ENCODE assay signal across 17 mouse cellular contexts in the genomic region with DNA sequence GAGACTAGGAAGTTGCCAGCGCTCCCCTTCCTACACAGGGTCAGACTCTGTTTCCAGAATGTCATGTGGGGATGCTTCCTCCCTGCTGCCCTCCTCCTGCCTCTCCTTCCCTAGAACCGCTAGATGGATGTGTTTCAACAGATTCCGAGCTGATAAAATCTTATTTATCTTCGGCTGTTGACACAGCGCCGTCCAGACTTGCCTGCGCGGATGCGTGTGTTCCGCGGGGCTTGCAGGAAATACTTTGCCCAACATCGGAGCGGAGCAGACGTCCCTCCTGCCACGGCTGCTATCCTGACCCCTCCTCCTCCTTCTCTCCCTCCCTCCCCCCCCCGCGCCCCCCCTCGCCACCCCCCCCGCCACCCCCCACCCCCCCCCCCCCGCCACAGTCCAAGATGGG. TPM values are rescaled to one million over a fixed set of nuclear protein-coding genes. Genes with fewer than 3 reads are reported as not detected.
DNase-seq lines count a peak whose midpoint lies in the region; ATAC-seq and TF ChIP-seq lines count a peak whose summit lies in the region.
"Had no signal": no experiment of that assay in that cellular context is flagged by ENCODE, and none has a peak within 500 bp of the region (broad histone marks: within the 10 kb centered on the region; RNA-seq: fewer than 3 reads in every experiment).

No protein-coding gene starts in this region.

- no peaks in the 10 kb centered on the region for H3K4me1 ChIP-seq in ES-Bruce4 (ENCODE audit: control insufficient read depth, insufficient read depth, low read length)
- H3K4me1 ChIP-seq in embryonic facial prominence, embryonic 12.5 days = peaks cover 5% of the 10 kb centered on the region; the same call in 1 of the 2 replicates
- no peaks in the 10 kb centered on the region for H3K4me1 ChIP-seq in midbrain, embryonic 11.5 days (ENCODE audit: control insufficient read depth, insufficient read depth, low read length)
- no peaks in the 10 kb centered on the region for H3K4me1 ChIP-seq in intestine, embryonic 16.5 days (ENCODE audit: control insufficient read depth, insufficient read depth, low read length)
- H3K4me1 ChIP-seq: liver, embryonic 12.5 days had no signal

- H3K9me3 ChIP-seq in ES-Bruce4 (replicated peaks; ENCODE audit: control insufficient read depth, insufficient read depth, low read length, poor library complexity, severe bottlenecking) = no peaks in the 10 kb centered on the region
- H3K9me3 ChIP-seq in embryonic facial prominence, embryonic 12.5 days = no peaks in the 10 kb centered on the region
- H3K9me3 ChIP-seq in midbrain, embryonic 11.5 days (ENCODE audit: control insufficient read depth, low read length) = no peaks in the 10 kb centered on the region
- no peaks in the 10 kb centered on the region for H3K9me3 ChIP-seq in intestine, embryonic 16.5 days (ENCODE audit: control insufficient read depth, low read length)
- H3K9me3 ChIP-seq: liver, embryonic 12.5 days; stomach, embryonic 15.5 days had no signal

- H3K4me3 ChIP-seq in ES-Bruce4 (ENCODE audit: low read depth, low read length) = peak overlapping the region; percentile 40; the same call in 1 of the 2 replicates
- H3K4me3 ChIP-seq in embryonic facial prominence, embryonic 12.5 days = no peak overlapping the region
- H3K4me3 ChIP-seq in midbrain, embryonic 11.5 days (ENCODE audit: low read depth, low read length) = no peak overlapping the region
- no peak overlapping the region for H3K4me3 ChIP-seq in intestine, embryonic 16.5 days (ENCODE audit: low read length)
- H3K4me3 ChIP-seq: liver, embryonic 12.5 days; stomach, embryonic 15.5 days had no signal

- H3K27ac ChIP-seq in ES-Bruce4 (ENCODE audit: insufficient read depth, low read length) = no peak overlapping the region
- no peak overlapping the region for H3K27ac ChIP-seq in embryonic facial prominence, embryonic 12.5 days
- H3K27ac ChIP-seq in midbrain, embryonic 11.5 days (ENCODE audit: low read depth, low read length) = no peak overlapping the region
- no peak overlapping the region for H3K27ac ChIP-seq in intestine, embryonic 16.5 days (ENCODE audit: low read length)
- H3K27ac ChIP-seq: liver, embryonic 12.5 days; stomach, embryonic 15.5 days had no signal

- 2% methylated on average over 15 of the region's 20 CpGs for WGBS in embryonic facial prominence, embryonic 12.5 days
- WGBS in midbrain, embryonic 11.5 days = 2% methylated on average over 15 of the region's 20 CpGs
- WGBS in intestine, embryonic 16.5 days = 1% methylated on average over 15 of the region's 20 CpGs

- no peaks in the 10 kb centered on the region for H3K36me3 ChIP-seq in ES-Bruce4 (ENCODE audit: control insufficient read depth, insufficient read depth, low read length, poor library complexity, severe bottlenecking)
- H3K36me3 ChIP-seq in embryonic facial prominence, embryonic 12.5 days = no peaks in the 10 kb centered on the region
- no peaks in the 10 kb centered on the region for H3K36me3 ChIP-seq in midbrain, embryonic 11.5 days (ENCODE audit: control insufficient read depth, insufficient read depth, low read length)
- no peaks in the 10 kb centered on the region for H3K36me3 ChIP-seq in intestine, embryonic 16.5 days (ENCODE audit: control insufficient read depth, insufficient read depth, low read length)
- H3K36me3 ChIP-seq: liver, embryonic 12.5 days; stomach, embryonic 15.5 days had no signal

- intact Hi-C loops in left cerebral cortex, postnatal 4 days (cut with DNase I) = no loop called here

- peak; percentile 31 for DNase-seq in forelimb bud, embryonic 11.5 days (ENCODE audit: low read depth, low spot score)
- peak; percentile 87 for DNase-seq in midbrain, embryonic 11.5 days (ENCODE audit: low spot score, missing footprints)
- no peak for DNase-seq in ovary, postnatal 10 days (ENCODE audit: low spot score)
- DNase-seq in lung, postnatal 25 days (ENCODE audit: low spot score) = no peak
- no peak for DNase-seq in left cerebral cortex, postnatal 4 days
- DNase-seq: cerebellum, adult 11-12 months; gastrocnemius, postnatal 25 days had no signal

- ATAC-seq in embryonic facial prominence, embryonic 12.5 days (ENCODE audit: insufficient number of reproducible peaks, insufficient read depth, low FRiP score, low TSS enrichment) = no peak
- no peak for ATAC-seq in midbrain, embryonic 11.5 days (ENCODE audit: low FRiP score)
- ATAC-seq in intestine, embryonic 16.5 days = no peak
- ATAC-seq: inflammation-experienced regulatory T-cells, adult 6 months; Patski had no signal

- no peak for TF ChIP-seq POLR2A in ES-Bruce4 (IDR thresholded peaks at IDR 0.05; ENCODE audit: insufficient read depth, low read length)

- H3K27me3 ChIP-seq in ES-Bruce4 (ENCODE audit: control insufficient read depth, insufficient read depth, low read length, poor library complexity, severe bottlenecking) = peaks cover 1% of the 10 kb centered on the region; the same call in 1 of the 2 replicates
- peaks cover 48% of the 10 kb centered on the region for H3K27me3 ChIP-seq in embryonic facial prominence, embryonic 12.5 days
- peaks cover 24% of the 10 kb centered on the region for H3K27me3 ChIP-seq in midbrain, embryonic 11.5 days (ENCODE audit: control insufficient read depth, insufficient read depth, low read length)
- peaks cover 12% of the 10 kb centered on the region for H3K27me3 ChIP-seq in intestine, embryonic 16.5 days (replicated peaks; ENCODE audit: control insufficient read depth, insufficient read depth, low read length)
- H3K27me3 ChIP-seq: Patski had no signal

- TF ChIP-seq CTCF in ES-Bruce4 (IDR thresholded peaks at IDR 0.05; ENCODE audit: low read depth, low read length) = no peak

- H3K4me2 ChIP-seq in embryonic facial prominence, embryonic 12.5 days (replicated peaks) = peak overlapping the region; percentile 29
- 0 out of 2 replicates have a peak overlapping the region, but pooled peaks have one; percentile 14 for H3K4me2 ChIP-seq in midbrain, embryonic 11.5 days
- no peak overlapping the region for H3K4me2 ChIP-seq in intestine, embryonic 16.5 days (ENCODE audit: low read depth, low read length)
- H3K4me2 ChIP-seq: liver, embryonic 12.5 days; stomach, embryonic 15.5 days had no signal

- TF ChIP-seq EP300 in ES-Bruce4 (IDR thresholded peaks at IDR 0.05; ENCODE audit: insufficient read depth, low read depth, low read length) = no peak

- no peak overlapping the region for H3K9ac ChIP-seq in ES-Bruce4 (ENCODE audit: low read depth, poor library complexity, severe bottlenecking)
- no peak overlapping the region for H3K9ac ChIP-seq in embryonic facial prominence, embryonic 12.5 days
- H3K9ac ChIP-seq in midbrain, embryonic 11.5 days (ENCODE audit: low read length) = no peak overlapping the region
- no peak overlapping the region for H3K9ac ChIP-seq in intestine, embryonic 16.5 days (ENCODE audit: low read depth, low read length)
- H3K9ac ChIP-seq: liver, embryonic 12.5 days; stomach, embryonic 15.5 days had no signal

RNA-seq across cellular contexts. Expression of gene Ccdc27, which starts 29.0 kb away (rescaled TPM):
- polyA plus RNA-seq in ES-Bruce4 (2011; ENCODE audit: insufficient read depth, insufficient read length, low read depth, missing spikeins) = not detected in 2 replicates
- not detected in 2 replicates for polyA plus RNA-seq in embryonic facial prominence, embryonic 12.5 days (2016; fragmentation: Nextera tagmentation; extraction: Ambion mirVana)
- not detected in 2 replicates for polyA plus RNA-seq in midbrain, embryonic 11.5 days (2014; fragmentation: Nextera tagmentation; extraction: Ambion mirVana)
- not detected in 2 replicates for polyA plus RNA-seq in intestine, embryonic 16.5 days (2015; fragmentation: Nextera tagmentation; extraction: Ambion mirVana)
- under 1 TPM; 0.22 to 0.30 TPM for total RNA-seq in left cerebral cortex, postnatal 4 days (2021)
- total RNA-seq: adrenal gland, adult 2 months; gastrocnemius, postnatal 25 days had no signal
- polyA plus RNA-seq: adrenal gland, adult 2 months; heart, embryonic 14.5 days; inflammation-experienced regulatory T-cells, adult 6 months; neural tube, embryonic 11.5 days had no signal

RNA-seq across cellular contexts. Expression of gene Smim1, which starts 45.5 kb away (rescaled TPM):
- polyA plus RNA-seq in ES-Bruce4 (2011; ENCODE audit: insufficient read depth, insufficient read length, low read depth, missing spikeins) = 12.1 and 15.8 TPM in 2 replicates
- polyA plus RNA-seq in embryonic facial prominence, embryonic 12.5 days (2016; fragmentation: Nextera tagmentation; extraction: Ambion mirVana) = 9.3 and 10.1 TPM in 2 replicates
- 9.5 and 10.9 TPM in 2 replicates for polyA plus RNA-seq in midbrain, embryonic 11.5 days (2014; fragmentation: Nextera tagmentation; extraction: Ambion mirVana)
- 183 and 196 TPM in 2 replicates for polyA plus RNA-seq in intestine, embryonic 16.5 days (2015; fragmentation: Nextera tagmentation; extraction: Ambion mirVana)
- total RNA-seq in left cerebral cortex, postnatal 4 days (2021) = 1 to 10 TPM; 2.0 to 2.1 TPM

RNA-seq across cellular contexts. Expression of gene Lrrc47, which starts 60.0 kb away (rescaled TPM):
- polyA plus RNA-seq in ES-Bruce4 (2011; ENCODE audit: insufficient read depth, insufficient read length, low read depth, missing spikeins) = 44.8 and 47.2 TPM in 2 replicates
- polyA plus RNA-seq in embryonic facial prominence, embryonic 12.5 days (2016; fragmentation: Nextera tagmentation; extraction: Ambion mirVana) = 36.0 and 36.8 TPM in 2 replicates
- 10.9 and 13.7 TPM in 2 replicates for polyA plus RNA-seq in midbrain, embryonic 11.5 days (2014; fragmentation: Nextera tagmentation; extraction: Ambion mirVana)
- 10.1 and 15.2 TPM in 2 replicates for polyA plus RNA-seq in intestine, embryonic 16.5 days (2015; fragmentation: Nextera tagmentation; extraction: Ambion mirVana)
- 10 to 100 TPM; 54.2 to 59.9 TPM for total RNA-seq in left cerebral cortex, postnatal 4 days (2021)

Comparison
In these comparisons a context has a peak if more than half of its experiments do, and no peak if none do; other contexts are left out.
1. DNase-seq: peak in forelimb bud, embryonic 11.5 days (single experiment) and midbrain, embryonic 11.5 days (single experiment); none in ovary, postnatal 10 days (single experiment), lung, postnatal 25 days (single experiment) and left cerebral cortex, postnatal 4 days (single experiment).
2. RNA of gene Smim1, which starts 45.5 kb away (polyA plus RNA-seq): 183 to 196 TPM in intestine, embryonic 16.5 days; 12.1 to 15.8 TPM in ES-Bruce4, 9.5 to 10.9 TPM in midbrain, embryonic 11.5 days and 9.3 to 10.1 TPM in embryonic facial prominence, embryonic 12.5 days; every median in the first group is over 10 times any median in the second.